Mouse (Mus musculus): ENCODE data around the gene Dusp6.
"Not testable (repeated sequence)": the region's sequence is repeated elsewhere in the genome, so short reads cannot be mapped to it uniquely, and the experiment has no call there.

Gene Dusp6

DNA sequence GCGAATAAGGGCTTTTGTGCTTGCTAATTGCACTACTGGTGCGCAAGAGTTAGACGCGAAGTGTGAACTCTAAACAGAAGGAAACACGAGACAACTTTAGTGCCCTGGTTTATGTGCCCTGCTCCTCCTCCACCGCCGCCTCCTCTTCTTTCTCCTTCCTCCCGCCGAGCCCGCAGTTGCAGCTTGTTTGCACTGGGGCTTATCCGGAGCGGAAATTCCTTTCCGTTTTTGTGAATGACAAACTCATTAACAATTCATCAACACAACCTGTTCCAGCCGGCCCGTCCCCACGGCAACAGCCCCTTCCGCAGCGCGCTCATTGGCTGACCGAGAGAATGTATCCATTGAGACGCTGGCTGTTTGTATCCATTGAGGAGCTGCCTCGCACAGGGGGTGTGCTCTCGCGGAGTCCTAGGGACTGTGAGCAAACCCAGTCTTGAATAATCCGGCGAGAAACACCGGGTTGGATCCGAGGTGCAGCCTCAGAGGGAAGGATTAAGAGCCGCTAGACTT is at the start of gene Dusp6:
TSS of gene Dusp6 (plus strand) at position 365 of the 513 bp plus-strand sequence.
- DNase-seq (ENCODE audit: low read depth, low spot score), result peak; percentile 84

DNA sequence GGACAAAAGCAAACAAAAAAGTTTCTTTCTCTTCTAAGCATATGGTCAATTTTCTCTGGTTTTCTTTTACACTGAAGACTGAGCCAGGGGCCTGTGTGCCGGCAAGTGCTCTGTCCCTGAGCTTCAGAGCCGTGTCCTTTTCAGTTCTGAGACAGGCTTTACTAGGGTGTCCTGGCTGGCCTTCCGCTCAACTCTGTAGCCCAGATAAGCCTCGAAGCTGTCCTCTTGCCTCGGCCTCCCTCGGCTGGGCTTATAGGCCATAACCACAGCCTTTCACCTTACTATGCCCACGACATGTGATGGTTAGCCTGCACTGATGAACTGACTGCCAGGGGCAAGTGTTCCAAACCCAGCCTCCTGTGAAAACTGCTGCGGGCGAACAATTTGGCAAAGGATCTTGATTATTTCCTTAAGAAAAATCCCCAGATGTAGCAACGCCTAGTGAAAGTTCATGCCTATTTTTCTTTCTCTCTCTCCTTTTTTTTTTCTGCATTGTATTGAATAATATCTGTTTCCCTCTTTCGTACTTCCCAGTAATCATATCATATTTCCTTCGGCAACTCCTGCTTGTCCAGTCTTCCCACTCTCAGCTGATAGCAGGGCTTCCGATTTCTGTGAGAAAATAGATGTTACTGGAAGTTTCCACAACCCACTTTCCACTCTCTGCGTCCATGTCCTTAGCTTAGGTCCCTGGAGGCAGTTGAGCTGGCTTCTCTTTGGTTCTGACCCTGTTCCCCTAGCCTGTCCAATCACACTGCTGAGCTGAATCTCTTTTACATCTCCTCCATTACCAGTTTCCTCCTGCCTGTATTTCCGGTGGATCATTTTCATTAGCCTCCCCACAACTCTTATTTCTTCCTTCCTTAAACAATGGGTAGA is 48.4 kb upstream of the Dusp6 start:
- DNase-seq (ENCODE audit: low read depth, low spot score), result no peak

DNA sequence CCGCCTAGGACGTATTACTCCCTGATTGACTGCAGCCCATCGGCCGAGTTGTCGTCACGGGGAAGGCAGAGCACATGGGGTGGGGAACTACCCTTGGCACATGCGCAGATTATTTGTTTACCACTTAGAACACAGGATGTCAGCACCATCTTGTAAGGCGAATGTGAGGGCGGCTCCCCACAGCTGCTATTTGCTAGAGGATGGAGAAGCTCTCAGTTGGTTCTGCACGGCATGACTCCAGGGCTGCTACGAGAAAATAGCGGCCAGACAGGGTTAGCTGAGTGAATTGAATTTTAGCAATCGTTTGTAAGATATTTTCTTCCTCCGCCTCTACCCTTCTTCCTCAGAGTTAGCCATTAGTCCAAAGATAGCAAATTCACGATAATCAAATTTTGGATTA is 46.5 kb upstream of the Dusp6 start:
- DNase-seq (ENCODE audit: low read depth, low spot score), result not testable (repeated sequence)

DNA sequence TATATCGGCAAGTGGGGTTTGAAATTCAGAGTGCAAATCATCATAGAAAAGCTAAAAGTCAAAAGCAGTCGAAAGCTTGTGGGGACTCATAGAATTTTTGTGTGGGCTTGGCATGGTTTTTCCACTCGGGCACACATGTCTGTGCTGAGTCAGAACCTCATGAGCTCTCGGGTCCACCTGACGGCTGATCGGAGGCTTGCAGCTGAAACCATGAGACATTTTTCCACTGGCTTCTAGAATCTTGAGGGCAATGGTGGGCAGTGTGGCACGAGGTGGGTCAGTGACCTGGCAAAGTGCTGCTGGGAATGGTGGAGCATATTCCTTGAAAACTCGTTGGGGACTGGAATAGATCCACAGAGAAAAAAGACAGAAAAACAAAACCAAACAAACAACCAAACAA is 41.5 kb upstream of the Dusp6 start:
- DNase-seq (ENCODE audit: low read depth, low spot score), result no peak

DNA sequence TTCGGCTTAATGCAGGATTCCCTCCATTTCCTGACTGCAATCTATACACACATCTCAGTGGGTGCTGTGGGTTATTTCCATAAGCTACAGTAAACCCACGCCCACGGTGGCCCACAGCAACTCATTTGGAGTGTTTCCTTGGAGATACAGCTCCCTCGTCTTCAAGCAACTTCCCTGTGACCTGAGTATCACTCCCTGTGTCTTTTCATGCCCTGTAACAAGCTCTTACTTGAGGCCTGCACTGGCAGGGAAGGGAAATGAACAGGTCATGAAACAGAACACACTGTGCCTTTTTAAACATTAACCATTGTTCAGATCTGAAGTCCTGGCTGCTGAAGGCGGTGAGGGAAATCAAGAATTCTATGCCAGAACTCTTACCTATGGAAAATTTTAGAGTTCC is 40.3 kb upstream of the Dusp6 start:
- no peak for DNase-seq (ENCODE audit: low read depth, low spot score)

DNA sequence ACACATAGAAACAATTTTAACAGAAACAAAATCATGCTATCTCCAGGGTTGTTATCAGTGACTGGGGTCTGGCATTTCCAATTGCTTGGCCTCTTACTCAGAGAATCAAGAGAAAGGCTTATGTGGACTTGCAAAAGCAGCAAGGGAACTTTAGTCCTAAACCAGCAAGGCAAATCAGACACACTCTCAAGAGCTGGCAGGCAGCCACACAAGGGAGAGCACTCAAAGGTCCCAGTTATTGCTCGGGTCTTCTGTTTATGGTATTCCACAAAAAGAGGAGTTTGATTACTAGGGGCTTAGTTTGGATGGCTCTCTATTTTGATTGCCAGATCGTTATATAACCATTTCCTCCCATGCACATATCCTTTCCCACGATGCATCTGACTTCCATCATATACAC is 38.8 kb upstream of the Dusp6 start:
- no peak for DNase-seq (ENCODE audit: low read depth, low spot score)

DNA sequence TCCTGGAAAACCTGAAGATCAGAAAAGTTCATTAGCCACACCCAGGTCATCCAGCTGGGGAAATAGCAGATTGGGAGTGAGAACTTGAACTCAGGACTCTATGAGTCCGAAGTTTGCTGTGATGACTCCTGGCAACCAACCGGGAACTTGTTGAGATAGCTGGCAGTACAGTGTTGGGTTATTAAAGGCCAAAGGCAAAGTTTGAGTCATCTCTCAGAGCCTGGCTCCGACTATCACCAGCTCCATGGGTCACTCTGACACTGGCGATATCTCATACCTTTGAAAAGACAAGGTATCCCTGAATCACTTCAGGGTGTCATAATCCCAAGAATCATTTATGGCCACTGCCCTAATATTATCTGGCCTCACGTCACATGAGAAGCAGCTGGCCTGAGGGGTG is 36.2 kb upstream of the Dusp6 start:
- DNase-seq (ENCODE audit: low read depth, low spot score), result no peak

DNA sequence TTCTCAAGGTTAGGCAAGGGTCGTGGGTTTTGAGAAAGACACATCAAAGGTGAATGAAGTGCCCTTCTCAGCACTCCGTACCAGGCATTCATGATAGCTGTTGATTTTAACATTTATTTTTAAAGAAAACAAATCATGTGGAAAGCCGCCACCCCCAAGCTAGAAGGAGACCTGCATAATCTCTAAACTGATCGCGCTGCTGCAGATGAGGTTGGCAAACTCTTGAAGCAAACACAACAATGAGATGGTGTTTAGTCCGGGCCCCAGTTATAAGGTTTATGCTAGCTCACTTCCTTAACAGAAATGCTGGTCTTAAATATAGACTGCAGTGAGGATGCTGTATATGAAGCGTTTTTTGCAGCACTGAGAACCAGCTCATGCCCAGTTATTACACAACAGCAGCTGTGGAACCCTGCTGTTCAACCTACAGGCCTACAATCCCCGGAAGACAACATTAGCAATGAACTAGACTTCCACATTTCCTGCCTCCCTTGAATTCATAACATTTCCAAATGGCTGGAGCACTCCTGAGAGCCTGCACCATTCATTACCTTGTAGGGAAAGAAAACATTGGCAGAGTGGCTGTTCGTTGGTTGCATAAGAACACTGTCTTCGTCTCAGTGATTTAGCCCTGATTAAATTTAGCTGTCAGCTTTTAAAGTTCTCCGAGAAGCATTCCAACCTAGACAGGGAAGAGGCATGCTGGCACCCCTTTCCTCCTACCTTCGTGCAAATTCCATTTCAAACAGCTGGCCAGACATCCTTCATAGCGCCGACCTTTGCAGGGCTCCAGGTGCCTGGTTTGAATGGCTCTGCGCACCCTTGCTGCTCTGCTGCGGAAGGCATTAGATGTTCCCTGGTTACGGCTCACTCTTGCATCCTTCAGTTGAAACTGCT is 34.8 kb upstream of the Dusp6 start:
- DNase-seq (ENCODE audit: low read depth, low spot score), result no peak

DNA sequence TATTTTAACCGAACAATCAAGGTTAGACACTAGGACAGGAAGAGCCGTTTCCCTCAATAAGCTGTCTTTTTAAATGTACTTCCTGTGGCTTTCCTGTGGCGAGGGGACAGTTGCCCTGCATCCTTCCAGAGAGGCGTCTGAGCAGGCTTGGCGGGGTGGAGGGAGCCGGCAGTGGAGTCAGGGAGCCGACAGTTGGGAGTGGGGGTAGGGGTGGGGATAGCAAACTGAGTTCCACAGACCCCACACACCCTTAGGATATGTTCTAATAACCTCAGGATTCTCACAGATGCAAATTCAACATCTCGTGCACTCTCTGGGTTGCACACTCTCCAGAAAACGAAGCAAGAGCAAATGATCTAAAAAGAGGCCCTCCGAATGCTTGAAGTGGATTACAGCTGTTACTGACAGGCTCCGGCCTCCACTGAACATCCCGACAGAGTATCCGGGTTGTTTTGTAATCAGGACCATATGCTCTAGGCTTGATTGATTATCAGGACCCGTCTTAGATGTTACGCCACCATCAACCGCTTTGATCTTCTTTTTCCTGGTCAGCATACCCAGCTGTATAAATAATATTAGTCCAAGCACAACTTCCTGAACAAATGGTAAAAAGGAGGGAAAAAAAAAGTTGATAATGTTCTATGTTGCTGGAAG is 33.9 kb upstream of the Dusp6 start:
- DNase-seq (ENCODE audit: low read depth, low spot score), result no peak

DNA sequence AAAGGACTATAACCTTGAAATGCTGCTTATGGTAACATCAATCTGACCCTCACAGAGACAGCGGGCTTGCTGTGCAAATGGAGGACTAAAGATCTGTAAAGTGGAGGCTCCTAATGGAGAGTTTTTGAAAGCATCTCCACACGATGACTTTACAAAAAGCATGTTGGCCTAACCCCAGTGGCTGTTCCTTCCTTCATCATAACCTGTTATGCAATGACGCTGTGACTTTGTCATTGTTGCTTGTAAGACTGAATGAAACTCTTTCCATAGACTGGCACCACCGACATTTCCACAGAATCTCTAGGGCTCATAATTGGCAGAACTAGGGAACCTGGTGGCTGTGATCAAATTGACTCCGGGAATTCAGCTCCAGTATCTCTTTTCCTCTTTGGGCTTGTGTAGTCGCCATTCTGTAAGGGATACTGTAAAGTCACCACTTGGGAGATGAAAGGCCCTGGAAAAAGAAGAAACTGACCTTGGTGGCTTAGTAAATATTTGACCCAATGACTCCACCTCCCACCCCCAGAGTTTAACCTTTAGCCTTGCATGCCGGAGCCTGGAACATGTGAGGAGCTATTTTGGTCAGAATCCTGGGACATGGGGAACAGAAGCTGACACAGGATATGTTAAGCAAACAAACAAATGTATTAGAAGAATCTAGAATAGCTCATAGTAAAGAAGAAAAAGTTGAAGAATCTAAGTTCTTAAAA is 30.4 kb upstream of the Dusp6 start:
- DNase-seq (ENCODE audit: low read depth, low spot score), result no peak

DNA sequence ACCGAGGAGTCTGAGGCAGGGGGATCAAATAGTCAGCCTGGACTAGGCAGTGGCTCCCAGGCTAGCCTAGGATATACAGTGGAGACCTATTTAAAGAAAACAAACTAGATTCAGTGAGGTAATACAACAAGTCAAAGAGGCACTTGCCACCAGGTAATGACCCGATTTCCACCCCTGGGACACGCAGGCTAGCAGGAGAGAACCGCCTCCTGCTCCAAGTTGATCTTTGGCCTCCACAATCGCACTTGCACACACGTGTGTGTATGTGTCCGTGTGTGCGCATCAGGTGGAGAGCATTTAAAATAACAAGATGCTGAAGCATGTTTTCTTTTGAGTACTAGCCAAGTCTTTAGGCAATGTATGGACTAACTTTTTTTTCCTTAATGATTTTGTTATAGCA is 28.7 kb upstream of the Dusp6 start:
- DNase-seq (ENCODE audit: low read depth, low spot score), result no peak

DNA sequence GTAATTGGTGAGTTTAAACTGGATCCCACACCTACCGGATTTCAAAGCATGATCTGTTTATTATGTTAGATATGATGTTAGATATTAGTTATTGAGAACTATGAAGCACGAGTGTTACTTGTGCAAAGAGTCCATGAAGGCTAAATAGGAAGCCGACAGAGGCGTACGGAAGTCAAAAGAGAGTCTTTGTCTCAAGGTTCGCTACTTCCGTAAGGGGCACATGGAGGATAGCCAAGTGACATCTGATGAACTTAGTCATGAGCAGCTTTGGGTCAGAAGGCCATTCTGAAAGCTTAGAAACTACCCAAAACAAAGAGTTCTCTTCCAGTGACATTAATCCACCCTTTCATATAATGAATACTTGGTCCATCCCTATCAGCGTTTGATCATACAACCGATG is 27.9 kb upstream of the Dusp6 start:
- DNase-seq (ENCODE audit: low read depth, low spot score), result no peak

DNA sequence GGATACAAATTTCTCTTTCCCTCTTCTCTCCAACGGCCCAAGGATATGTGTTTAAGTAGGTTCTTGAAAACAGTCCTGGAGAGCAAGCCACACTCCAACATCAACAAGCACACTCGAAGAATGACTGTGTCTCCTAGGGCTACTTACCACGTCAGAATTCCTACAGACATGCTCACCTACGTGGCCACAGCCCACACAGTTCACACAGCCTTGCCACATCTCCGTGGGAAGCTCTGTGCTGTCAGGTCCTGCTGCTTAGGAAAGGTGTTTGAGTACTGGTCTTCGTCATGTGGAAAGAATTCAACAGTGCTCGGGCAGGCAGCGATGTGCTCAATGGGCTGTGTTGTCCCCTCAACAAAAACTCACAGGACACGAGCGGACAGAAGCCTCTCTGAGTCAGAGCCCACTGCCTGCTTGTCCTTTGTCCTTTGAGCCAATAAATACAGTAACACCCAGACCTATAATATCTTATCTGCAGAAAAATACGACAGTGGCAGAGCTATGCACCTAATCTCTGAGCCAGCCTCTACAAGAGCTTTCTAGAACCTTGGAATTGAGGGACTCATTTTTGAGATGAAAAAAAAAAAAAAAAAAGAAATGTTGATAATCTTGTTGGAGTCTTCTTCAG is 25.7 kb upstream of the Dusp6 start:
- DNase-seq (ENCODE audit: low read depth, low spot score), result no peak

DNA sequence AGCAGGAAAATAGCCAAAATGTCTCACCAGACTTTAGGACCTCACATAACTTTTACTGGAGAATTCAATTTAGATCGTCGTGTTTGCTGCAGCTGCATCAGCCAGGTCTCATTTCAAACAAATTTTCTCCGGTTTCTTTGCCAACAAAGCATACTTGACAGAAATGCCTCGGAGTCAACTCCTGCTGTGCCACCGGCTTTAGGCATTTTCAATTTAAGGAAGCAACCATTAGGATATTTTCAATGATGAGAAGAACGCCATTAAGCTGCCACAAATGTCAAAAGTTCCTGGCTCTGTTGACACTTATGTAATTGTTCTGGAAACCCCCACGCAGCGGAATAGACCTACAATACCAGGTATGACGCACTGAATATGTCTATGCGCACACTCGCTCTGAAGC is 24.5 kb upstream of the Dusp6 start:
- DNase-seq (ENCODE audit: low read depth, low spot score), result no peak

DNA sequence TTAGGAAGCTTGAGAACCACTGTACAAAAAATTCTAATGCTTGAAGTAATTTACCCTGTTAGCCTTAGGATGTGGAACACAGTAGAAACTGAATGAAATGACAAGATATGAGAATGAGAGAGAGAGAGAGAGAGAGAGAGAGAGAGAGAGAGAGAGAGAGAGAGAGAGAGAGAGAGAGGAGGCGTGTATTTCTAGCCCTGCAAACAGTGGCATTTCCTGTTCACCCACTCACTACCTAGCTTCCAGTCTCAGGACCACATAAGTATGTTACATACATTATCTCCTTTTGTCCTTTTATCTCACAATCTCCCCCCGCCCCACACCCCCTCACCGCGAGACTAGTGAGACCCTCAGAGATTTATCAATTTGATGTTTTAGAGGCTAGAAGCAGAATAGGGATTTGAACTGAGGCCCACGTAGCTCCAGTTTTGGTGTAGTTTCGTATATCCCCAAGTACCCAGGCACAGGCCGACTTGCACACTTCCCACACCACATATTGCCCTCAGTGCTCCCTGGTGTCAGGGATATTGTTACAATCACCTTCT is 21.7 kb upstream of the Dusp6 start:
- no peak for DNase-seq (ENCODE audit: low read depth, low spot score)

DNA sequence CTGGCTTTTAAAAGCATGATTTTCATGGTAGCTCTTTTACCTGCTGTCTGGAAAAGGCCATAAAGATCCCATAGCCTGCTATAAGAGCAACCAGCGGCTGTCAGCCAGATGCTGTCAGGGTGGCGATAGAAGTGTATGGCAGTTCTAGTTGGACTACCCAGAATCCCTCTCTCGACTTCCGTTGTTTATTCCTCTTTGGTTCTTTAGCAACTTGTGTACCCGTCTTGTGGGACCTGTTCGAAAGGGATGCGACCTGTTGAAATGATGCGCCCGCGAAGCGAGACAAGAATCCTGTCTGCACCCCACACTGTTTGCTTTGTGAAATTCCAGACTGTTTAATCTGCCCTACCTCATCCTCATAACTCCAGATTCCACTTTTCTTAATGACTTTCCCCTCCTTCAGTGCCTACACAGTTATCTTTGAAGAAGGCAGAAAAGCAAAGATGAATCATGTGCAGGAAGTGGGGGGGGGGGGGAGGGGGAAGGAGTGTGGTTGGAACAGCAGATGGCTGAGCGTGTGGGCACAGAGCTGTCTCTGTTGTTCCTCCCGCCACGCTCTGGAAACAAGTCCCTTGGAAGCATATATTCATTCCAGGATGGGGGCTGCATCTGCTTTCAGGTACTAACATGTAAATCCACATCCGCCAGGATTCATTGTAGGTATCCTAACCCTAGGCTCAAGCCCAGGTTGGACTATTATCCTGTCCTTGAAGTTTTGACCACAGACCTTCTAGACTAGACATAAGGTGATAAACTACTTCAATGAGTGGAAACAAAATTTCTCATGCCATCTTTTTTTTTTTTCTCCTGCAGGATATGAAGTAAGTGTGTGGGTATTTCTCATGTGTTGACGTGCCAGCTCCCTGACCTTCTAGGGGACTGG is 21.0 kb upstream of the Dusp6 start:
- no peak for DNase-seq (ENCODE audit: low read depth, low spot score)

DNA sequence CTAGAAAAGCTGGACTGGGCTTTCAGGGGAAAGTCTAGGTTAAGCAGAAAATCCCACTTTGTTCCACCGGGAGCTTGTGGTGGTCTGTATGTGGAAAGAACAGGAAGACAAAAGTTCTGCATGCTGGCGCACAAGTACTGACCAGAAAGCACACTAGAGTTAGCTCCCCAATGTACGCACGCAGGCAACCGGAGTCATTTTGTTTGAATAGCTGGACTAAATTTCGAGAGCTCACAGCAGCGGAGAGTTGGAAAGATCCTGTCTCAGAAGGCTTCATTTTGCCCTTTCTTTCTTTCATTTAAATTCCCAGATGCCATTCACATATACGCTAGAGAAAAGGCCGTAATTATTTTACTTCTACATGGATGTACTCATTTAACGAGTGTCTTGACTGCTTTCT is 20.3 kb upstream of the Dusp6 start:
- no peak for DNase-seq (ENCODE audit: low read depth, low spot score)

DNA sequence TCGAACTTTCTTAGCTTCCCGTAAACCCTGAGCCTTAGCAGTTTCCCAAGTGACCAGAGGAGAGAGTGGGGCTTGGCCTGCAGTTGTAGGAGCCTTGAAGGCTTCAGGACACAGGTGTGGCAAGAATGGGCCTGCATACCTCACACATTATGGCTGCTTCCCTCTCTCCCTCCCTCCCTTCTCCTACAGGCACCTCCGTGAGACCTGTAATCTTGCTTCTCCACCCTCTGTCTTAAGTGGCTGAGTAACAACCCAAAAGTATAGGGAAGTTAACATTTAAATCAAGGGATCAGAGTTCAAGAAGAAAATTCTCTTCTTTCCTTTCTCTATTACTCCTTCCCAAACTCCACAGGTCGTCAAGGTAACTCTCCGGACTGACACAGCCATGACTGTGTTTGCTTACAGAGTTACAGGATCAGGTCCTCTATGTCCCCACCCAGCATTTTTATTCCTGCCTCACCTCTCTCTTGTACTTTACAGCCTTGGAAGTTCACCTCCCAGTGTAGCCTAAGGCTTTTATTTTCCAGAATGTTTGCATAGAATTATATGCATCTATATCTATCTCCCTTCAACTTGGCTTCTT is 19.0 kb upstream of the Dusp6 start:
- no peak for DNase-seq (ENCODE audit: low read depth, low spot score)

DNA sequence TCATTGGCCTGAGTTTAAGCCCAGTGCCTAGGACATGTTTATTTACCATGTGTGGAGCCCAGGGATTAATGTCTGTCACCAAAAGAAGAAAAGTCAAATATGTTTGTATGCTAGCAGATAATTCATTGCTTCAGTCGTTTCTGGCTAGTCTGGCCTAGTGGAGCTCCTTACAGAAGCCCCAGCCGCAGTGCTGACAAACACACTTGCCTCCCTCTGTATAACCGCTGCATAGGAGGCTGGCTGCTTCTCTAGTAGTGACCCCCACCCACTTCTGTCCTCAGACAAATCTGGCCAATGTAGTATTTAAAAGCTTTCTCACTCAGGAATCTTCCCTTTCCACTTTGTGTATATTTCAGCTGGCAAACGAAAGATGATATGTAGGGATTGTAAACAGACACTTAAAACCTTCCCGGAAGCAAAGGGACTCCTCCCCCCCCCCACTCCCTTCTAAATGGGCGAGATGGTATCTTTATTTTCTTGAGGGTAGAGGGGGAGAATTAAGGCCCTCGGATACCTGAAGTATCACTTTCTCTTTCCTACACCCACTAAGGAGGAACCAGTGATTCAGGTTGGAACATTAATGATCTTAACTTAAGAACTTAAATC is 18.3 kb upstream of the Dusp6 start:
- no peak for DNase-seq (ENCODE audit: low read depth, low spot score)

All from WW6 (cell line).